Mouse (Mus musculus) adrenal gland, postnatal 36 days (tissue): ENCODE measurements around the gene Haspin. TPM values are rescaled to one million over a fixed set of nuclear protein-coding genes. Genes with fewer than 3 reads are reported as not detected.

ENCODE experiments used
- DNase-seq, 2 experiments: peaks; one replicate each; pipeline ENCODE4 v3.0.0; 2021; ENCODE audit warnings: mixed read lengths in 1 of 2
- long read RNA-seq, 2 experiments: library from polyadenylated mRNA; stranded (forward); transcript quantifications; one replicate each; pipeline ENCODE4 v2.0.0; 2021; ENCODE audit warnings: borderline sequencing depth in 2 of 2
- total RNA-seq, 2 experiments: library from RNA; stranded (reverse); gene quantifications; 2 replicates each; pipeline ENCODE4 v1.2.3; 2021

Gene Haspin
- under 1 TPM; 0.93 to 0.95 TPM for total RNA-seq
- long read RNA-seq, experiment 1 = 0 reads
- long read RNA-seq, experiment 2, partial matches to known transcripts = 0 of 2 reads
- long read RNA-seq, experiment 2, other reads (novel, unspliced or antisense) = 0 of 2 reads

- DNase-seq = peak; percentile 92 to 95
Measured at GRCm38 (mm10) chr11:73137591-73138501, at the start of gene Haspin. TSS of gene Haspin (minus strand) at chr11:73138294.

- DNase-seq = no peak
Measured at GRCm38 (mm10) chr11:73187231-73187630, 49.1 kb upstream of the Haspin start.

GRCm38 (mm10) chr11:73185872-73186615, 48.0 kb upstream of the Haspin start:
- DNase-seq = no peak

GRCm38 (mm10) chr11:73177895-73178294, 39.8 kb upstream of the Haspin start:
- DNase-seq = no peak

- DNase-seq = peak; percentile 90 to 92
Measured at GRCm38 (mm10) chr11:73177509-73177875, 39.4 kb upstream of the Haspin start.

- peak; percentile 98 for DNase-seq
Measured at GRCm38 (mm10) chr11:73176608-73177508, 38.8 kb upstream of the Haspin start, which contains the start of the genes Emc6 and Tax1bp3. TSS of gene Emc6 (minus strand) at chr11:73177037. TSS of gene Tax1bp3 (plus strand) at chr11:73177083.

GRCm38 (mm10) chr11:73176186-73176585, 38.1 kb upstream of the Haspin start:
- no peak for DNase-seq

GRCm38 (mm10) chr11:73175612-73176011, 37.5 kb upstream of the Haspin start:
- peak; percentile 22 to 42 for DNase-seq

GRCm38 (mm10) chr11:73172186-73172585, 34.1 kb upstream of the Haspin start:
- peak; percentile 25 to 50 for DNase-seq

GRCm38 (mm10) chr11:73169231-73169630, 31.1 kb upstream of the Haspin start:
- peak; percentile 65 to 68 for DNase-seq

- no peak for DNase-seq
Measured at GRCm38 (mm10) chr11:73168576-73168975, 30.5 kb upstream of the Haspin start.

- peak in 1 of 2 experiments; percentile 46 for DNase-seq
Measured at GRCm38 (mm10) chr11:73168071-73168470, 30.0 kb upstream of the Haspin start.

- DNase-seq = no peak
Measured at GRCm38 (mm10) chr11:73162284-73162683, 24.2 kb upstream of the Haspin start.

GRCm38 (mm10) chr11:73161616-73162015, 23.5 kb upstream of the Haspin start:
- no peak for DNase-seq

- peak; percentile 46 to 70 for DNase-seq
Measured at GRCm38 (mm10) chr11:73160811-73161200, 22.7 kb upstream of the Haspin start.

- DNase-seq = peak; percentile 74 to 79
Measured at GRCm38 (mm10) chr11:73159957-73160810, 22.1 kb upstream of the Haspin start, which contains the start of gene P2rx5. TSS of gene P2rx5 (plus strand) at chr11:73160421.

- no peak for DNase-seq
Measured at GRCm38 (mm10) chr11:73155071-73155470, 17.0 kb upstream of the Haspin start.

- peak; percentile 29 to 49 for DNase-seq
Measured at GRCm38 (mm10) chr11:73148209-73148608, 10.1 kb upstream of the Haspin start.

- DNase-seq = no peak
Measured at GRCm38 (mm10) chr11:73146975-73147365, 8.9 kb upstream of the Haspin start.
